Mouse (Mus musculus) forebrain, embryonic 12.5 days (tissue): Measurements from ENCODE around the gene Dbil5. TPM values are rescaled to one million over a fixed set of nuclear protein-coding genes. Genes with fewer than 3 reads are reported as not detected.

Experiments
- ATAC-seq: fragments of 200-750 bp; cut with Nextera tagmentation; 2 replicates; pipeline ENCODE4 v1.8.0; 2017; ENCODE audit warnings: moderate TSS enrichment; ENCODE audit not compliant: low FRiP score
- H3K27ac ChIP-seq: fragments of 300-500 bp; sonication (generic); 2 replicates; pipeline ENCODE4 v1.5.1; 2016; ENCODE audit warnings: mild to moderate bottlenecking
- H3K27me3 ChIP-seq: fragments of 300-500 bp; sonication (generic); 2 replicates; pipeline ENCODE4 v1.6.1; 2016; ENCODE audit warnings: mild to moderate bottlenecking
- H3K36me3 ChIP-seq: fragments of 300-500 bp; sonication (generic); replicated peaks from 2 replicates; pipeline ENCODE4 v1.6.1; 2016; ENCODE audit warnings: mild to moderate bottlenecking
- H3K4me1 ChIP-seq: fragments of 300-500 bp; sonication (generic); 2 replicates; pipeline ENCODE4 v1.6.1; 2016
- H3K4me2 ChIP-seq: fragments of 300-500 bp; sonication (generic); 2 replicates; pipeline ENCODE4 v1.6.1; 2016; ENCODE audit warnings: mild to moderate bottlenecking, moderate library complexity
- H3K4me3 ChIP-seq: fragments of 300-500 bp; sonication (generic); replicated peaks from 2 replicates; pipeline ENCODE4 v1.5.1; 2016; ENCODE audit warnings: mild to moderate bottlenecking
- H3K9ac ChIP-seq: fragments of 300-500 bp; sonication (generic); 2 replicates; pipeline ENCODE4 v1.6.1; 2016; ENCODE audit warnings: mild to moderate bottlenecking
- H3K9me3 ChIP-seq: fragments of 300-500 bp; sonication (generic); 2 replicates; pipeline ENCODE4 v1.6.1; 2016
- WGBS: fragments of 180-500 bp; shearing (Covaris S2); methylation state at CpG from one replicate; pipeline ENCODE4 v1.1.7; 2016; 5-methylcytosine and 5-hydroxymethylcytosine counted together
- polyA plus RNA-seq: library from polyadenylated mRNA; unstranded; fragments of >200 nt; fragmentation: Nextera tagmentation; extraction: Ambion mirVana; gene quantifications from 2 replicates; pipeline ENCODE4 v1.2.1, GENCODE M21; 2016

Gene Dbil5
- polyA plus RNA-seq: 0.37 and 0.84 TPM in 2 replicates

GRCm38 (mm10) chr11:76217390-76217800 is at the start of gene Dbil5, which contains the start of gene Gemin4:
Gene Dbil5 (plus strand): TSS chr11:76217608.
Gene Gemin4 (minus strand): TSS chr11:76217664.
- H3K36me3 ChIP-seq: peaks cover 26% of the 10 kb centered on the region
- H3K9ac ChIP-seq: peak within 1 kb of the TSS; percentile 91
- under 1% methylated on average over 35 of the region's 35 CpGs for whole genome bisulfite sequencing

DNA sequence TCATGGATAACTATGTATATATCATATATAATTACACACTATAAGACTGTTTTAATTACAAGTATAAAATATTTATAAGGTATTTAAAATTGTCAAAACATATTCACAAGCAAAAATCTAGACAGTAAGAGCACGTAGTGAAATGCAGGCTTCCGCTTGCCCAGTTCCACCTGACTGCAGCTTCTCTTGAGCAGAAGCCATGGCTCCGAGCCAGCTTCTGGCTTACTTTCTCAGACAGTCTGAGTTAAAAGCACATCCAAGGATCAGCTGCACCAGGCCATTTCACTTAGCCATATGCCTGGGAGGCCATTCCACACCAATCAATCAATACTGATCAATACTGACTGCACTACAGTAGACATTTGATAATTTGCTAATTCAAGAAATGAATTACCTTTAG is 48.4 kb upstream of the Dbil5 start:
- WGBS: 87% methylated on average over 3 of the region's 3 CpGs
- H3K27ac ChIP-seq: no peak overlapping the region
- H3K4me1 ChIP-seq: peaks cover 4% of the 10 kb centered on the region; the same call in 1 of the 2 replicates

More at GRCm38 (mm10) chr11:76217390-76217800, at the start of gene Dbil5, which contains the start of gene Gemin4:
- peak; percentile 97 for ATAC-seq
- Histone ChIP-seq H3K27me3 (no peaks in the 10 kb centered on the region), H3K9me3 (no peaks in the 10 kb centered on the region), H3K4me2 (peak within 1 kb of the TSS; percentile 73), H3K4me3 (peak within 1 kb of the TSS; percentile 67), H3K4me1 (peaks cover 15% of the 10 kb centered on the region), H3K27ac (peak within 1 kb of the TSS; percentile 89)

GRCm38 (mm10) chr11:76170207-76170606 is 47.2 kb upstream of the Dbil5 start:
- WGBS: 72% methylated on average over 5 of the region's 5 CpGs
- Histone ChIP-seq H3K9ac (no peak overlapping the region), H3K4me1 (peaks cover 4% of the 10 kb centered on the region; the same call in 1 of the 2 replicates), H3K27me3 (no peaks in the 10 kb centered on the region), H3K36me3 (peaks cover 20% of the 10 kb centered on the region), H3K27ac (no peak overlapping the region), H3K4me2 (no peak overlapping the region), H3K9me3 (no peaks in the 10 kb centered on the region), H3K4me3 (no peak overlapping the region)
- ATAC-seq: peak; percentile 58; the same call in 1 of the 2 replicates

More for the DNA sequence above, 48.4 kb upstream of the Dbil5 start:
- ATAC-seq: no peak
- Histone ChIP-seq H3K4me3 (no peak overlapping the region), H3K4me2 (no peak overlapping the region), H3K27me3 (no peaks in the 10 kb centered on the region), H3K9me3 (no peaks in the 10 kb centered on the region), H3K9ac (no peak overlapping the region), H3K36me3 (peaks cover 20% of the 10 kb centered on the region)

DNA sequence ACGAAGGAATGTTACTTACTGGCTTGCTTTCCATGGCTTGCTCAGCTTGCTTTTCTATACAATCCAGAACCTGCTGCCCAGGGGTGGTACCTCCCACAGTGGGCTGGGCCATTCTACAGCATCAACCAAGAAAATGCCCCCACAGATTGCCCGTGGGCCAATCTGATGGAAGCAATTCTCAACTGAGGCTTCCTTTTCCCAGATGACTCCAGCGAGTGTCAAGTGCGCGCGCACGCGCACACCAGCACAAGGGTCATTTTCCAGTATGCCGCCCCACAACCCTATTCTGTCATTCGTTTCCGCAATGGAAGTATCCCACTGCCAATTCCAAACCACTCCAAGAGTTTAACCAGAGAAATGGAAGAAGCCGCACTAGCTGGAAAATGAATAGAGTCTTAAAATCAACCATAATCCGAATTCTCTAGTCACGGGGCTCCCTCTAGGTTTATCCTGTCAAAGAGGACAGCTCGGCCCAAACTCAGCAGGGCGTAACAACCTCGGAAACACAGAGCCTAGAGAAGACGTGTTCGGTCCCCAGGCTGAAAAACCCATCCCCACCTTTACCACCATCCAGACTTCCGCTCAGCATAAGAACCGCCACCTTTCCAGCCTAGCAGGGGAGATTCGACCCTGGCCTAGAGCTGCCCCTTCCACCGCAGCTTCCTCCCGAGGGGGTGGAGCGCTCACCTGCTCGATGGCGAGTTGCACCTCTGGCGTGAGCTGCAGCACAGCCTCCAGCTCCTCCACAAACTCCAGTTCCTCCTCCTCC is 38.5 kb upstream of the Dbil5 start:
- H3K4me1 ChIP-seq: peaks cover 14% of the 10 kb centered on the region
- peaks cover 7% of the 10 kb centered on the region for H3K36me3 ChIP-seq
- peak overlapping the region; percentile 89 for H3K4me3 ChIP-seq
- peak; percentile 86 for ATAC-seq
- 3% methylated on average over 28 of the region's 28 CpGs for WGBS
- peak overlapping the region; percentile 95 for H3K4me2 ChIP-seq
- no peaks in the 10 kb centered on the region for H3K9me3 ChIP-seq
- peak overlapping the region; percentile 74 for H3K9ac ChIP-seq
- no peaks in the 10 kb centered on the region for H3K27me3 ChIP-seq
- H3K27ac ChIP-seq: peak overlapping the region; percentile 77

- peaks cover 14% of the 10 kb centered on the region for H3K4me1 ChIP-seq
- peak within 1 kb of the TSS; percentile 74 for H3K9ac ChIP-seq
- peak within 1 kb of the TSS; percentile 77 for H3K27ac ChIP-seq
- H3K4me3 ChIP-seq: peak within 1 kb of the TSS; percentile 89
- no peaks in the 10 kb centered on the region for H3K27me3 ChIP-seq
- under 1% methylated on average over 37 of the region's 37 CpGs for WGBS
- H3K36me3 ChIP-seq: 0 out of 2 replicates have a peak, but pooled peaks cover 5% of the 10 kb centered on the region
- H3K4me2 ChIP-seq: peak within 1 kb of the TSS; percentile 95
- peak; percentile 92 for ATAC-seq
- no peaks in the 10 kb centered on the region for H3K9me3 ChIP-seq
Measured at GRCm38 (mm10) chr11:76179495-76180145, 37.8 kb upstream of the Dbil5 start, which contains the start of the genes Vps53 and Fam57a. Gene Vps53 (minus strand): TSS chr11:76179647. Gene Fam57a (plus strand): TSS chr11:76179671.

DNA sequence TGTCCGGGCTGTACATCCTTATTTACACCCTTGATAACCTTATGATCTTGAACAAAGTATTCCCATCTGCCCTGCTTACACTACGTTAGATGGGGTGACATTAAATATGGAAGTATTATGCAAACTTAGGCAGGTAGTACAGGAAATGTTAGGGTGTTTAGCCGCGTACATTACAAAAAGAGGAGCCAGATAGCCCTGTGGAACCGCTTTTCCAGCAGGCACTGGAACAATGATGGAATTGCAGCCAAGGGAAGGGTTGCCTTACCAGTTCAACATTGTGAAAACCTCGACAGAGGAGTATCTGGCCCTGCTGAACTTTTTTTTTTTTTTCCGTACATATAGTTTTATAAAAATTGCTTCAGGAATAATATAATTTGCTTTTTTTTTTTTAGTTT is 37.3 kb upstream of the Dbil5 start:
- peak overlapping the region; percentile 74 for H3K9ac ChIP-seq
- H3K27me3 ChIP-seq: no peaks in the 10 kb centered on the region
- 22% methylated on average over 7 of the region's 7 CpGs for WGBS
- peak overlapping the region; percentile 95 for H3K4me2 ChIP-seq
- peak overlapping the region; percentile 89 for H3K4me3 ChIP-seq
- no peaks in the 10 kb centered on the region for H3K9me3 ChIP-seq
- peaks cover 14% of the 10 kb centered on the region for H3K4me1 ChIP-seq
- H3K36me3 ChIP-seq: 0 out of 2 replicates have a peak, but pooled peaks cover 5% of the 10 kb centered on the region
- no peak overlapping the region for H3K27ac ChIP-seq
- ATAC-seq: no peak

DNA sequence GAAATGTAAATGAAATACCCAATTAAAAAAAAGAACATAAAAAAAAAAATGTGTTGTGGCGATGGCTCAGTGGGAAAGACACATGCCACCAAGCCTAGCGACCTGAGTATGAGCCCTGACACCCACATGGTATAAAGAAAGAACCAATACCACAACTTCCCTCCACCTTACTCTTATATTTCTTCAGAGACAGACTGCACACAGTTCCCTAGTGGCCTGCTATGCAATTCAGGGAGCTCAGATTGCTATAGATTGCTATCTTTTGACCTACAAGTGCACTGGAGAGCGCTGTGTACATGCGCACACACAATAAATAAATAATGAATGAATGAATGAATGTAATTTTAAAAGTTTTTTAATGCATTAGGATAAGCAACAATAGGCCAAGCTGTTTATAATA is 33.7 kb upstream of the Dbil5 start:
- no peak overlapping the region for H3K27ac ChIP-seq
- no peak for ATAC-seq
- H3K27me3 ChIP-seq: no peaks in the 10 kb centered on the region
- no peak overlapping the region for H3K9ac ChIP-seq
- 86% methylated on average over 4 of the region's 4 CpGs for WGBS
- H3K36me3 ChIP-seq: no peaks in the 10 kb centered on the region
- H3K4me3 ChIP-seq: no peak overlapping the region
- H3K4me1 ChIP-seq: peaks cover 7% of the 10 kb centered on the region
- H3K4me2 ChIP-seq: no peak overlapping the region
- no peaks in the 10 kb centered on the region for H3K9me3 ChIP-seq

DNA sequence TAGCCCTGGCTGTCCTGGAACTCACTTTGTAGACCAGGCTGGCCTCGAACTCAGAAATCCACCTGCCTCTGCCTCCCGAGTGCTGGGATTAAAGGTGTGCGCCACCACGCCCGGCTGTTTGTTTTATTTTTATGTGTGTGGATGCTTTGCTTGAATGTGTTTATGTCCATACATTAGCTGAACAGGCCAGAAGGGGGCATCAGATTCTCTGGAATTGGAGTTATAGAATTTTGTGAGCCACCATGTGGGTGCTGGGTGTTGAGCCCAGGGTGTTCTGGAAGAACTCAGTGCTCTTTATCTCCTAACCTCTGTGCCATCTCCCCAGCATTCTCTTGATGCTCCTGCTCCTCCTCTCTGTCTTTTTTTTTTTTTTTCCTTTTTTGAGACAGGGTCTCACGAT is 30.5 kb upstream of the Dbil5 start:
- H3K4me1 ChIP-seq: no peaks in the 10 kb centered on the region
- H3K9ac ChIP-seq: no peak overlapping the region
- no peak overlapping the region for H3K4me3 ChIP-seq
- H3K27me3 ChIP-seq: no peaks in the 10 kb centered on the region
- ATAC-seq: no peak
- no peaks in the 10 kb centered on the region for H3K36me3 ChIP-seq
- H3K4me2 ChIP-seq: no peak overlapping the region
- H3K27ac ChIP-seq: no peak overlapping the region
- no peaks in the 10 kb centered on the region for H3K9me3 ChIP-seq
- WGBS: 84% methylated on average over 6 of the region's 6 CpGs

GRCm38 (mm10) chr11:76196275-76196976 is 21.0 kb upstream of the Dbil5 start:
- H3K4me2 ChIP-seq: no peak overlapping the region
- no peaks in the 10 kb centered on the region for H3K36me3 ChIP-seq
- H3K27ac ChIP-seq: no peak overlapping the region
- H3K4me1 ChIP-seq: peaks cover 4% of the 10 kb centered on the region
- H3K4me3 ChIP-seq: no peak overlapping the region
- H3K9ac ChIP-seq: no peak overlapping the region
- H3K27me3 ChIP-seq: peaks cover 9% of the 10 kb centered on the region; the same call in 1 of the 2 replicates
- H3K9me3 ChIP-seq: no peaks in the 10 kb centered on the region
- no peak for ATAC-seq
- WGBS: 58% methylated on average over 8 of the region's 8 CpGs

GRCm38 (mm10) chr11:76196977-76197469 is 20.4 kb upstream of the Dbil5 start:
- no peak overlapping the region for H3K4me3 ChIP-seq
- ATAC-seq: no peak
- H3K36me3 ChIP-seq: no peaks in the 10 kb centered on the region
- no peak overlapping the region for H3K27ac ChIP-seq
- peaks cover 7% of the 10 kb centered on the region for H3K4me1 ChIP-seq
- no peak overlapping the region for H3K9ac ChIP-seq
- 52% methylated on average over 8 of the region's 8 CpGs for WGBS
- no peak overlapping the region for H3K4me2 ChIP-seq
- no peaks in the 10 kb centered on the region for H3K9me3 ChIP-seq
- peaks cover 9% of the 10 kb centered on the region; the same call in 1 of the 2 replicates for H3K27me3 ChIP-seq

DNA sequence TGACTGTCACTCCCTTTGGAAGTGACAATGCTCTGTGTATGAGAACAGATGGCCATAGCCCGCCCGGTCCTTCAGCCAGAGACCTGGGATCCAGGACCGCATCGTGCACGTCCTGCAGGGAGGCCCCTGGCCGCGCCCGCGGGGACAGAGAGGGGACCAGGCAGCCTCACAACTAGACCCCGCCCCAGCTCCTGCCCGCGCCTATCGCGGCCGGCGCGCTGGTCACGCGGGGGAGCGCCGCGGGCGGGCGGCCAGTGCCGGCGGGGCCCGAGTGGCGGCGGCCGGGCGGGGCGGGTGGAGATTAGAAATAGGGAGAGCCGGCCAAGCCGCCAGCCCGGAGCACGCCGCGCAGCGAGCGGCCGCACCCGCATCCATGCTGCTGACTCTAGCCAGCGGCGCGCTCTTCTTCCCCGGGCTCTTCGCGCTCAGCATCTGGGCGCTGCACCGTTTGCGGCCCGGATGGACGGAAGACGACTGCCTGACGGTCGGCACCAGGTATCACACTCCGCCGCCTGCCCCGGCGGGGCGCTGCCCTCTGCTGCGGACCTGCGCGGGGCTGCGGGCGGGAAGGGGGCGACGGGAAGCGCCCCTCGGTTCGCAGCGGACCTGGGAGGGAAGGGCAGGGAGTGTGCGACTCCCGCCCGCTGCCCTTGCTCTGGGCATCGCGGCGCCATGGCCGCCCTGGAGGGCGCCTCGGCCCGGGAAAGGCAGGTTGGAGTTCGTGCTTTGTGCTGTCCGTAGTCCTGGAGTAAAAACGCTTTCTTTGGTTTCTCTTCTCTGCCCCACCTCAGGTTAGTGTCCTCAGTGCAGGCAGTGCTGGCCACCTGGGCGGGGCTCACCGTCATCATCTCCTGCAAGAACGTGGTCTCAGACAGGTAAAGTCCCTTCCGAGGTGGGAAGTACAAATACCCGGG is 15.4 kb upstream of the Dbil5 start:
- Histone ChIP-seq H3K4me2 (peak overlapping the region; percentile 80), H3K9me3 (no peaks in the 10 kb centered on the region), H3K4me3 (peak overlapping the region; percentile 88), H3K27ac (peak overlapping the region; percentile 82), H3K27me3 (peaks cover 9% of the 10 kb centered on the region; the same call in 1 of the 2 replicates), H3K36me3 (peaks cover 20% of the 10 kb centered on the region), H3K9ac (peak overlapping the region; percentile 96), H3K4me1 (peaks cover 16% of the 10 kb centered on the region)
- peak; percentile 99 for ATAC-seq
- under 1% methylated on average over 90 of the region's 90 CpGs for WGBS
